ENCODE assay signal across 9 mouse cellular contexts in the genomic region with DNA sequence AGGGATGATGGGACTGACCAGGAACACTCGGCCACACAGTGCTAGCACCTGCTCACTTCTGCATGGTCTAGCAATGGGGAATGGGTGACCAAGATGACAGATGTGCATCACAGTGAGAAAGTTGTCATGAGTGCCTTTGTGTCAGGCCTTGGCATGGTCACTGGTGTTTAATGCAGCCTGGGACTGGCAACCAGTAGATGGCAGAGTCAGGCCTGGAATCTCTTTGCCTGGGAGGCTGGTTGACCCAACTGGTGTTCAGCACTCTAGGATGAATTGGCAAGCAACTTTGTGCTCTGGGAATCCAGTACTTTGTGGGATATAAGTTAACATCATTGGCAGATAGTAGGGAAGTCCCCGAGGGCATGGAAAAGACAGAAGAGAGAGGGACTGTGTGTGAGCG.
DNase-seq lines count a peak whose midpoint lies in the region; ATAC-seq and TF ChIP-seq lines count a peak whose summit lies in the region.
"Had no signal": no experiment of that assay in that cellular context is flagged by ENCODE, and none has a peak within 500 bp of the region (broad histone marks: within the 10 kb centered on the region; RNA-seq: fewer than 3 reads in every experiment).

No protein-coding gene starts in this region.

- no peak overlapping the region for H3K27ac ChIP-seq in hindbrain, embryonic 14.5 days
- no peak overlapping the region for H3K27ac ChIP-seq in hindbrain, embryonic 11.5 days (ENCODE audit: low read depth, low read length)
- H3K27ac ChIP-seq in cortical plate, adult 2 months (ENCODE audit: insufficient read depth, low read length): no peak overlapping the region
- no peak overlapping the region for H3K27ac ChIP-seq in thymus, adult 2 months (ENCODE audit: control insufficient read depth, insufficient read depth, low read length)

- peak; percentile 80 for TF ChIP-seq CTCF in cortical plate, adult 2 months (IDR thresholded peaks at IDR 0.05; ENCODE audit: extremely low read depth, insufficient read depth, low read length)
- no peak for TF ChIP-seq CTCF in thymus, adult 2 months (IDR thresholded peaks at IDR 0.05; ENCODE audit: borderline replicate concordance, control insufficient read depth, extremely low read depth, insufficient read depth, low read length, poor library complexity)

- H3K4me2 ChIP-seq in hindbrain, embryonic 14.5 days (replicated peaks): no peak overlapping the region
- no peak overlapping the region for H3K4me2 ChIP-seq in hindbrain, embryonic 11.5 days (replicated peaks; ENCODE audit: low read depth, low read length)

- H3K9ac ChIP-seq in hindbrain, embryonic 14.5 days: no peak overlapping the region
- H3K9ac ChIP-seq in hindbrain, embryonic 11.5 days (ENCODE audit: low read depth, low read length): no peak overlapping the region

- peak; percentile 61 for DNase-seq in hindbrain, embryonic 14.5 days (ENCODE audit: low spot score)
- DNase-seq in hindbrain, embryonic 11.5 days (ENCODE audit: low spot score): no peak
- peak; percentile 46 to 59 for DNase-seq in right cerebral cortex, adult 2 months (ENCODE audit: low spot score in 2 of 2)
- DNase-seq in right cerebral cortex, postnatal 25 days: no peak
- peak; percentile 30 to 62 for DNase-seq in left cerebral cortex, postnatal 25 days (ENCODE audit: low spot score in 2 of 2)
- no peak for DNase-seq in thymus, adult 2 months
- DNase-seq in embryo, embryonic 11 days: no peak

- peak; percentile 34; the same call in 1 of the 2 replicates for ATAC-seq in hindbrain, embryonic 14.5 days (ENCODE audit: low FRiP score)
- no peak for ATAC-seq in hindbrain, embryonic 11.5 days (ENCODE audit: low FRiP score)

- no peaks in the 10 kb centered on the region for H3K4me1 ChIP-seq in hindbrain, embryonic 14.5 days (replicated peaks; ENCODE audit: control insufficient read depth, insufficient read depth, low read length)
- H3K4me1 ChIP-seq in hindbrain, embryonic 11.5 days (replicated peaks; ENCODE audit: control insufficient read depth, insufficient read depth, low read length): no peaks in the 10 kb centered on the region
- no peaks in the 10 kb centered on the region for H3K4me1 ChIP-seq in cortical plate, adult 2 months (ENCODE audit: control insufficient read depth, insufficient read depth, low read length)
- H3K4me1 ChIP-seq in thymus, adult 2 months (replicated peaks; ENCODE audit: control insufficient read depth, insufficient read depth, low read length): no peaks in the 10 kb centered on the region

- 93% methylated on average over 3 of the region's 3 CpGs for WGBS in hindbrain, embryonic 14.5 days
- WGBS in hindbrain, embryonic 11.5 days: 92% methylated on average over 3 of the region's 3 CpGs
- 94% methylated on average over 3 of the region's 3 CpGs for WGBS in thymus, adult 2 months

- H3K27me3 ChIP-seq in hindbrain, embryonic 14.5 days (ENCODE audit: control insufficient read depth, insufficient read depth, low read length): no peaks in the 10 kb centered on the region
- H3K27me3 ChIP-seq in hindbrain, embryonic 11.5 days (ENCODE audit: control insufficient read depth, insufficient read depth, low read length): no peaks in the 10 kb centered on the region
- no peaks in the 10 kb centered on the region for H3K27me3 ChIP-seq in thymus, adult 2 months (ENCODE audit: control insufficient read depth, insufficient read depth, low read length)

- intact Hi-C loops in left cerebral cortex, postnatal 25 days (cut with DNase I): loop anchor here (2.0 to 5.0 kb wide), 2 partner anchors 370 to 469 kb away; no protein-coding TSS in a partner anchor

- no peaks in the 10 kb centered on the region for H3K9me3 ChIP-seq in hindbrain, embryonic 14.5 days (ENCODE audit: control insufficient read depth, low read length)
- no peaks in the 10 kb centered on the region for H3K9me3 ChIP-seq in hindbrain, embryonic 11.5 days (ENCODE audit: control insufficient read depth, low read length)

- no peak for TF ChIP-seq POLR2A in cortical plate, adult 2 months (IDR thresholded peaks at IDR 0.05; ENCODE audit: extremely low read depth, insufficient read depth, low read length)
- no peak for TF ChIP-seq POLR2A in thymus, adult 2 months (IDR thresholded peaks at IDR 0.05; ENCODE audit: control insufficient read depth, extremely low read depth, insufficient read depth, low read length, poor library complexity)

- no peak overlapping the region for H3K4me3 ChIP-seq in hindbrain, embryonic 14.5 days (replicated peaks; ENCODE audit: low read length)
- H3K4me3 ChIP-seq in hindbrain, embryonic 11.5 days (ENCODE audit: low read depth, low read length): no peak overlapping the region
- no peak overlapping the region for H3K4me3 ChIP-seq in cortical plate, adult 2 months (ENCODE audit: insufficient read depth, low read length)
- no peak overlapping the region for H3K4me3 ChIP-seq in thymus, adult 2 months (ENCODE audit: control insufficient read depth, insufficient read depth, low read length)
- H3K4me3 ChIP-seq: erythroblast, embryonic 14.5 days had no signal

- H3K36me3 ChIP-seq in hindbrain, embryonic 14.5 days (replicated peaks; ENCODE audit: control insufficient read depth, insufficient read depth): no peaks in the 10 kb centered on the region
- H3K36me3 ChIP-seq in hindbrain, embryonic 11.5 days (ENCODE audit: control insufficient read depth, insufficient read depth, low read length): no peaks in the 10 kb centered on the region
- no peaks in the 10 kb centered on the region for H3K36me3 ChIP-seq in thymus, adult 2 months (ENCODE audit: control insufficient read depth, insufficient read depth, low read length)

Comparison
In these comparisons a context has a peak if more than half of its experiments do, and no peak if none do; other contexts are left out.
1. DNase-seq: peak in hindbrain, embryonic 14.5 days (single experiment), right cerebral cortex, adult 2 months (2 of 2) and left cerebral cortex, postnatal 25 days (2 of 2); none in hindbrain, embryonic 11.5 days (single experiment), right cerebral cortex, postnatal 25 days (single experiment), thymus, adult 2 months (single experiment) and embryo, embryonic 11 days (single experiment).